Mouse (Mus musculus) erythroblast, embryonic 14.5 days (primary cell): ENCODE measurements around the gene 4930556J24Rik.

Experiments used
- GATA1 ChIP-seq: IDR thresholded peaks from 2 replicates; pipeline ENCODE4 v1.6.1; 2012; ENCODE audit warnings: low read length, inconsistent platforms, mixed read lengths
- TAL1 ChIP-seq: IDR thresholded peaks from 3 replicates; pipeline ENCODE4 v1.6.1; 2012; ENCODE audit warnings: low read length, inconsistent platforms, mixed read lengths

DNA sequence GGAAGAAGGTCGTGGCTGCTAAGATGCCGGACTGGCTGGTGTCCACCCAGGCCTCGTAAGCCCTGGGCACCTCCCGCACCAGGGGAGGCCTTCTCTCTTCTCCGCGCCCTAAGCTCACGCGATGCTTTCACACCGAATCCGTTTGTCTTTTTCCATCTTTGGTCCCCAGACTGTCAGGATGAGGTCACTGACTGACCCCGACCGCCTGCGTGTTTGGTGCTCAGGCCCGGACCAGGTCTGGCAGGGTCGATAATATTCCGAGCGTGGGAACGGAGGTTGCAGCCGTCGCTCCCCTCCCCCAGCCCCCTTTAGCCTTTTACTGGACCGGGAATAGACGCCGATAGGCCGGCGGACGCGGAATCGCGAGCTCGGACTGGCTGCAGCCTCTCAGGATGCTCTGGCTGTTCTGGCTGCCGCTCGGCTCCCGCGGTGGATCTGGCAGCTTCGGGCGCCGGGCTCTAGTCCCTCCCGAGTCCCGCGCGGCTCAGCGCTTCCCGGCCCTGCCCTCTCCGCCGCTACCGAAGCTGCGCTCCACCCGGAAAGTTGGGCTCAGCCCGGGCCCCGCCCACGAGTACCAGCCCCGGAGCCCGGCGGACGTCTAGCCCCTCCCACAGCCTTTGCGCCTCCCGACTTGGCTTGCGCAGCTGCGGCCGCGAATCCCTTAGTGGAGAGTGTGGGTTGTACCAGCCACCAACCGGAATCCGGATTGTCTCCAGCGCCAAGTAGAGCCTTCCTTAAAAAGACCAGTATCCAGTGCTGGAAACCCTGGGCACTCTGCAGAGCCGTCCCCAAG, 63.1 kb downstream of the 4930556J24Rik start:
- TF ChIP-seq TAL1 (no peak), GATA1 (no peak)
